Mouse (Mus musculus): Measurements from ENCODE around the gene Rpusd4. TPM values are rescaled to one million over a fixed set of nuclear protein-coding genes. Genes with fewer than 3 reads are reported as not detected.
A peak's percentile ranks its signal among the peaks of the same experiment; 100 is the strongest.

Gene Rpusd4
- polyA plus RNA-seq, 1 experiment from 2014 or later = 36.2 TPM

GRCm38 (mm10) chr9:35249476-35249875 lies 18.2 kb upstream of the Rpusd4 start:
- Histone ChIP-seq H3K9me3 (ENCODE audit: control insufficient read depth, low read length) (no peaks in the 10 kb centered on the region), H3K27me3 (replicated peaks; ENCODE audit: control insufficient read depth, insufficient read depth, low read length) (no peaks in the 10 kb centered on the region), H3K9ac (ENCODE audit: low read depth, low read length) (no peak overlapping the region), H3K4me2 (ENCODE audit: low read depth, low read length) (no peak overlapping the region), H3K4me1 (ENCODE audit: control insufficient read depth, insufficient read depth, low read length) (no peaks in the 10 kb centered on the region; the same call in 1 of the 2 replicates), H3K27ac (ENCODE audit: low read length) (no peak overlapping the region), H3K4me3 (ENCODE audit: low read length) (no peak overlapping the region), H3K36me3 (ENCODE audit: control insufficient read depth, insufficient read depth, low read length) (no peaks in the 10 kb centered on the region)
- no peak for ATAC-seq

- peak; percentile 78 for ATAC-seq
- Histone ChIP-seq H3K4me1 (ENCODE audit: control insufficient read depth, insufficient read depth, low read length) (0 out of 2 replicates have a peak, but pooled peaks cover 2% of the 10 kb centered on the region), H3K27me3 (replicated peaks; ENCODE audit: control insufficient read depth, insufficient read depth, low read length) (no peaks in the 10 kb centered on the region), H3K36me3 (ENCODE audit: control insufficient read depth, insufficient read depth, low read length) (no peaks in the 10 kb centered on the region), H3K27ac (ENCODE audit: low read length) (no peak overlapping the region), H3K4me2 (ENCODE audit: low read depth, low read length) (no peak overlapping the region), H3K4me3 (ENCODE audit: low read length) (no peak overlapping the region), H3K9ac (ENCODE audit: low read depth, low read length) (no peak overlapping the region), H3K9me3 (ENCODE audit: control insufficient read depth, low read length) (no peaks in the 10 kb centered on the region)
- 72% methylated on average over 7 of the region's 7 CpGs for WGBS
These were observed 10.3 kb upstream of the Rpusd4 start for GRCm38 (mm10) chr9:35257365-35257764.

DNA sequence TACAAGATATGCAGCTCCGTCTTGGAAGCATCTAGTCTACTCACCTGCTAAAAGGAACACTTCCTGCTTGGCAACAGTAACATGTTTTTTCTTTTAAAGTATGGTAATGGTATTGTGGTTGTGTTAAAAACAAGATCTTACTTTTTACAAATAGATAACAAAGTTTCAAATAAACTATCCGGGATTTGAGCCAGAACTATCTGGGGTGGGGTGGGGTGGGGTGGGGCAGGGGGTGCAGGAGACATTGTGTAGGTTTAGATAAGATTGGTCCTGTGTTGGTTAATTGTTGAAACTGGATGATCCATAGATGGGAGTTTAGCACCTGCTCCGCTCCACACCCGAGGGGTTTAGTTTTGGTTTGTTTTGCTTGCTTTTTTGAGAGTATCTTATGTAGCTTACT lies 5.2 kb upstream of the Rpusd4 start:
- Histone ChIP-seq H3K9ac (ENCODE audit: low read depth, low read length) (no peak overlapping the region), H3K27me3 (replicated peaks; ENCODE audit: control insufficient read depth, insufficient read depth, low read length) (no peaks in the 10 kb centered on the region), H3K4me2 (ENCODE audit: low read depth, low read length) (no peak overlapping the region), H3K36me3 (ENCODE audit: control insufficient read depth, insufficient read depth, low read length) (no peaks in the 10 kb centered on the region), H3K4me3 (ENCODE audit: low read length) (no peak overlapping the region), H3K9me3 (ENCODE audit: control insufficient read depth, low read length) (no peaks in the 10 kb centered on the region), H3K27ac (ENCODE audit: low read length) (no peak overlapping the region), H3K4me1 (ENCODE audit: control insufficient read depth, insufficient read depth, low read length) (peaks cover 8% of the 10 kb centered on the region; the same call in 1 of the 2 replicates)
- 61% methylated on average over 4 of the region's 4 CpGs for WGBS
- ATAC-seq = no peak

GRCm38 (mm10) chr9:35263431-35263830 lies 4.2 kb upstream of the Rpusd4 start:
- Histone ChIP-seq H3K4me1 (ENCODE audit: control insufficient read depth, insufficient read depth, low read length) (peaks cover 12% of the 10 kb centered on the region), H3K4me3 (ENCODE audit: low read length) (no peak overlapping the region), H3K36me3 (ENCODE audit: control insufficient read depth, insufficient read depth, low read length) (no peaks in the 10 kb centered on the region), H3K4me2 (ENCODE audit: low read depth, low read length) (peak overlapping the region; percentile 30; the same call in 1 of the 2 replicates), H3K9me3 (ENCODE audit: control insufficient read depth, low read length) (no peaks in the 10 kb centered on the region), H3K27ac (ENCODE audit: low read length) (peak overlapping the region; percentile 77), H3K9ac (ENCODE audit: low read depth, low read length) (no peak overlapping the region), H3K27me3 (replicated peaks; ENCODE audit: control insufficient read depth, insufficient read depth, low read length) (no peaks in the 10 kb centered on the region)
- ATAC-seq = peak; percentile 71
- 64% methylated on average over 2 of the region's 2 CpGs for WGBS

GRCm38 (mm10) chr9:35264509-35264908 lies 3.2 kb upstream of the Rpusd4 start:
- Histone ChIP-seq H3K27ac (ENCODE audit: low read length) (no peak overlapping the region; the same call in 1 of the 2 replicates), H3K4me1 (ENCODE audit: control insufficient read depth, insufficient read depth, low read length) (peaks cover 17% of the 10 kb centered on the region), H3K4me2 (ENCODE audit: low read depth, low read length) (no peak overlapping the region), H3K27me3 (replicated peaks; ENCODE audit: control insufficient read depth, insufficient read depth, low read length) (no peaks in the 10 kb centered on the region), H3K9me3 (ENCODE audit: control insufficient read depth, low read length) (no peaks in the 10 kb centered on the region), H3K9ac (ENCODE audit: low read depth, low read length) (no peak overlapping the region), H3K36me3 (ENCODE audit: control insufficient read depth, insufficient read depth, low read length) (no peaks in the 10 kb centered on the region), H3K4me3 (ENCODE audit: low read length) (no peak overlapping the region)
- WGBS = 55% methylated on average over 3 of the region's 3 CpGs
- ATAC-seq = no peak; the same call in 1 of the 2 replicates

GRCm38 (mm10) chr9:35267976-35268715 lies 481 bp downstream of the Rpusd4 start:
- WGBS = under 1% methylated on average over 21 of the region's 21 CpGs
- Histone ChIP-seq H3K4me2 (ENCODE audit: low read depth, low read length) (peak overlapping the region; percentile 81), H3K4me3 (ENCODE audit: low read length) (peak overlapping the region; percentile 79), H3K27ac (ENCODE audit: low read length) (peak overlapping the region; percentile 71; the same call in 1 of the 2 replicates), H3K4me1 (ENCODE audit: control insufficient read depth, insufficient read depth, low read length) (peaks cover 19% of the 10 kb centered on the region), H3K27me3 (replicated peaks; ENCODE audit: control insufficient read depth, insufficient read depth, low read length) (no peaks in the 10 kb centered on the region), H3K36me3 (ENCODE audit: control insufficient read depth, insufficient read depth, low read length) (peaks cover 7% of the 10 kb centered on the region; the same call in 1 of the 2 replicates), H3K9me3 (ENCODE audit: control insufficient read depth, low read length) (no peaks in the 10 kb centered on the region), H3K9ac (ENCODE audit: low read depth, low read length) (peak overlapping the region; percentile 81)
- peak; percentile 34 for ATAC-seq

- Histone ChIP-seq H3K4me2 (ENCODE audit: low read depth, low read length) (no peak overlapping the region), H3K27ac (ENCODE audit: low read length) (no peak overlapping the region), H3K4me1 (ENCODE audit: control insufficient read depth, insufficient read depth, low read length) (no peaks in the 10 kb centered on the region), H3K36me3 (ENCODE audit: control insufficient read depth, insufficient read depth, low read length) (peaks cover 15% of the 10 kb centered on the region), H3K9ac (ENCODE audit: low read depth, low read length) (no peak overlapping the region), H3K9me3 (ENCODE audit: control insufficient read depth, low read length) (no peaks in the 10 kb centered on the region), H3K27me3 (replicated peaks; ENCODE audit: control insufficient read depth, insufficient read depth, low read length) (no peaks in the 10 kb centered on the region), H3K4me3 (ENCODE audit: low read length) (no peak overlapping the region)
- WGBS = 90% methylated on average over 3 of the region's 3 CpGs
- ATAC-seq = no peak
These were observed 10.2 kb downstream of the Rpusd4 start for GRCm38 (mm10) chr9:35277855-35278365.

DNA sequence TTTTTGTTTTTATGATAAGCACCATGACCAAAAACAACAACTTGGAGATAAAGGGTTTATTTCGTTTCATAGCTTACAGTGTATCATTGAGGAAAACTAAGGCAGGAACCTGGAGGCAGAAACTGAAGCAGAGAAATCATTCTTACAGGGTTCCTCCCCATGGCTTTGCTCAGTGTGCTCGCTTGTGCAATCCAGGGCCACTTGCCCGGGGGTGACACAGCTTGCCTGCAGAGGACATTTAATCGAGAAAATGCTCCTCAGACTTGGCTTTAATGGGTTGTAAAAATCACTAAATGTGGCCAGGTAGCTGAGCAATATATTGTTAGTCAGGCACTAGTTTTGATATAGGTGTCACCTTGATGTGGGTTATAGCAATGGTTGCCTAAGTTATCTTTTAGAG lies 10.8 kb downstream of the Rpusd4 start:
- H3K4me2 ChIP-seq (ENCODE audit: low read depth, low read length) = no peak overlapping the region
- no peak overlapping the region for H3K27ac ChIP-seq (ENCODE audit: low read length)
- no peaks in the 10 kb centered on the region for H3K9me3 ChIP-seq (ENCODE audit: control insufficient read depth, low read length)
- no peak overlapping the region for H3K9ac ChIP-seq (ENCODE audit: low read depth, low read length)
- H3K27me3 ChIP-seq (replicated peaks; ENCODE audit: control insufficient read depth, insufficient read depth, low read length) = no peaks in the 10 kb centered on the region
- no peak for ATAC-seq
- WGBS = 85% methylated on average over 4 of the region's 4 CpGs
- H3K36me3 ChIP-seq (ENCODE audit: control insufficient read depth, insufficient read depth, low read length) = peaks cover 12% of the 10 kb centered on the region
- H3K4me1 ChIP-seq (ENCODE audit: control insufficient read depth, insufficient read depth, low read length) = no peaks in the 10 kb centered on the region
- H3K4me3 ChIP-seq (ENCODE audit: low read length) = no peak overlapping the region

DNA sequence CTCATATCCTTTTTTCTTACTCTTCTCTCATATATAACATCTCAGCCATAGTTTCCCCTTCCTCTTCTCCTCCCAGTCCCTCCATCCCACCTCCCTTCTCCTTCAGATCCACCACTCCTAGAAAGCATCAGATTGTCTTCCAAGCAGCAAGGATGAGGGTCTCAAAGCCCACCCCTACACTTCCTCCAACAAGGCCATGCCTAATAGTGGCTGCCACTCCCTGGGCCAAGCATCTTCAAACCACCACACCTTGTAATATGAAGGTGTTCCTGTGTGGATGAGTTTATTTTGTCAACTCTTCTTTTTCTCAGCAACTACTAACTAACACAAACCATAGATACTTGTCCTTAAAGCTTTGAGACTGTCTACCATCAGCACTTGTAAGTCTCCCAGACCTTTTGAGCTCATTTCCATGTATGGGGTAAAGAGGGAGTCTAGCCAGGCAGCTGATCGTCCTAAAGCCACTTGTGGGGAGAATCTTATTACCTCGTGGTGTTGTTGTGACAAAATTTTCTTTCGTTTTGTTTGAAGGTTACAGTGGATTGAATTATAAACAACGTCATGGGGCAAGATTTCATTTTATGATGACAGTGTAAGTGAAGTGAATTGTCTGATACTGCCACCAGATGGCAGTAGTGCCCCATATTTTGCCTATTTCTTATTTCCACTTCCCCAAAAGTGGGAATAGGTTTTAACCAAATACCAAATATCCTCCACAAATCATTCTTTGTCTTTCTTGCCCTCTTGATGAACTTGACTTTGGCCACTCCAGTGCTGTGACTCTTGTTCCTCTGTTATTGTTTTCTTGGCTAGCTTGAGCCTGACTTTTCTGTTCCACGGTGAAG lies 14.6 kb downstream of the Rpusd4 start:
- no peak overlapping the region for H3K4me2 ChIP-seq (ENCODE audit: low read depth, low read length)
- no peaks in the 10 kb centered on the region for H3K36me3 ChIP-seq (ENCODE audit: control insufficient read depth, insufficient read depth, low read length)
- no peak for ATAC-seq
- 13% methylated on average over 5 of the region's 5 CpGs for WGBS
- H3K4me3 ChIP-seq (ENCODE audit: low read length) = no peak overlapping the region
- H3K9ac ChIP-seq (ENCODE audit: low read depth, low read length) = no peak overlapping the region
- no peak overlapping the region for H3K27ac ChIP-seq (ENCODE audit: low read length)
- no peaks in the 10 kb centered on the region for H3K27me3 ChIP-seq (replicated peaks; ENCODE audit: control insufficient read depth, insufficient read depth, low read length)
- H3K9me3 ChIP-seq (ENCODE audit: control insufficient read depth, low read length) = no peaks in the 10 kb centered on the region
- H3K4me1 ChIP-seq (ENCODE audit: control insufficient read depth, insufficient read depth, low read length) = no peaks in the 10 kb centered on the region

All from intestine, embryonic 16.5 days (tissue).